Mouse (Mus musculus): ENCODE measurements around the gene Rtn4r. TPM values are rescaled to one million over a fixed set of nuclear protein-coding genes. Genes with fewer than 3 reads are reported as not detected.
A peak's percentile ranks its signal among the peaks of the same experiment; 100 is the strongest.
"Not testable (repeated sequence)": the region's sequence is repeated elsewhere in the genome, so short reads cannot be mapped to it uniquely, and the experiment has no call there.

The Rtn4r gene
- polyA plus RNA-seq, 1 experiment from 2014 or later, result 0.68 TPM

DNA sequence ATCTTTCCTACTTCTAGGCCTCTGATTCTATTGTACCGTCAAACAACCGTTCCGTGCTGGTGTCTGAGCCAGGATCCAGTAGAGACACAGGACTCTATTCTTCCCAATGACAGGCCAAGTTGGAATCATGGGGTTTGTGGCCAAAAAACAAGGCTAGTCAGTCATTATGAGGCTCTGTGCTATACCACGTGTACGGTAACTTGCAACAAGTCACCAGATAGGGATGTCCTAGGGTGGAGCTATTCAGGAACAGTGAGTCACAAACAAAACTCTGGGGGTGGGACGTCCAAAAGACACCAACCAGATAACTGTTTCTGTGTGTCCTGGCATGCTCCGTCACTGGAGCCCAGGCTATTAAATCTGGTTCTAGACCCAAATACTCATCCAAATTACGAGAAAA, 55.3 kb downstream of the Rtn4r start:
- 55% methylated on average over 8 of the region's 8 CpGs for WGBS (ENCODE audit: insufficient replicate concordance)
- H3K4me2 ChIP-seq, result no peak overlapping the region
- no peak overlapping the region for H3K9ac ChIP-seq
- no peaks in the 10 kb centered on the region for H3K9me3 ChIP-seq (replicated peaks)
- ATAC-seq, result no peak
- no peaks in the 10 kb centered on the region for H3K36me3 ChIP-seq
- peaks cover 14% of the 10 kb centered on the region; the same call in 1 of the 2 replicates for H3K27me3 ChIP-seq (replicated peaks)
- no peak overlapping the region for H3K4me3 ChIP-seq
- no peak overlapping the region for H3K27ac ChIP-seq
- 0 out of 2 replicates have a peak, but pooled peaks cover 8% of the 10 kb centered on the region for H3K4me1 ChIP-seq

DNA sequence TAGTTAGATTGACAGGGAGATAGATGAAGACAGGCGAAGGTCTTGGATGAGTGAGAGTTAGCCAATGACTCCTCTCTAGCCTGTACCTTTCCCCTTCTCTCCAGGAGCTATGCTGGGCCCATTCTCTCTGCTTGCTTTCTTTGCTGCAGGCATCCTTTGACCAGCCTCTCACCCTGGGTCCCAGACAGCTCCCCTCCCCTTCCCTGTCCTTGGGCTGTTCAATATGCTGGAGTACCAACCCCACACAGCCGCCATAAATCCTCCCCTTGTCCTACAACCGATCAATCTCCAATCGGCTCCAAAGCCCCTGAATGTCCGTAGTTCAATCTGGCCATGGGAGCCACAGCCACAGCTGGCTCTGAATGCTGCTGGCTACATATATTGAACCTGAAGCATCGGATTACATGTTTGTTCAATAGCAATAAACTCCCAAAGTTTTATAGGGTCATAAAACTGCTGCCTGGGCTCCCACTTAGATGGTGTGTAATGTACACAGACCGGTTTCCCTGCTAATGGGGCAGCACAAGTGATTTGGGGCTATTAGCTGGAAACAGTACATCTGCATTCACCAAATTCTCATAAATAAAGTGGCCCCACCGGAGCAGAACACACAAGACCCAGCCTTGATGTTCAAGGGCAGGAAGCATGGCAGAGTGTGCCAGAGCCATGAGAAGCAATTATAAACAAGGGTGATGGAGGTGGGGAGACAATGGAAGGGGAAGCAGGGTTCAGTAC, 58.4 kb downstream of the Rtn4r start:
- Histone ChIP-seq H3K27me3 (replicated peaks) (peaks cover 4% of the 10 kb centered on the region; the same call in 1 of the 2 replicates), H3K9me3 (replicated peaks) (no peaks in the 10 kb centered on the region), H3K27ac (no peak overlapping the region), H3K4me2 (no peak overlapping the region), H3K4me3 (no peak overlapping the region), H3K4me1 (no peaks in the 10 kb centered on the region), H3K9ac (no peak overlapping the region), H3K36me3 (no peaks in the 10 kb centered on the region)
- ATAC-seq, result no peak
- 68% methylated on average over 8 of the region's 8 CpGs for WGBS (ENCODE audit: insufficient replicate concordance)

GRCm38 (mm10) chr16:18186798-18187197, 59.4 kb downstream of the Rtn4r start:
- WGBS (ENCODE audit: insufficient replicate concordance), result 50% methylated on average over 4 of the region's 4 CpGs
- Histone ChIP-seq H3K4me1 (no peaks in the 10 kb centered on the region), H3K4me2 (no peak overlapping the region), H3K36me3 (no peaks in the 10 kb centered on the region), H3K27ac (no peak overlapping the region), H3K9me3 (replicated peaks) (no peaks in the 10 kb centered on the region), H3K4me3 (no peak overlapping the region), H3K27me3 (replicated peaks) (no peaks in the 10 kb centered on the region), H3K9ac (no peak overlapping the region)
- no peak for ATAC-seq

- 64% methylated on average over 3 of the region's 3 CpGs for whole genome bisulfite sequencing (ENCODE audit: insufficient replicate concordance)
- Histone ChIP-seq H3K36me3 (no peaks in the 10 kb centered on the region), H3K27me3 (replicated peaks) (no peaks in the 10 kb centered on the region)
Observed at GRCm38 (mm10) chr16:18187221-18187620, 59.8 kb downstream of the Rtn4r start.

GRCm38 (mm10) chr16:18191006-18191405, 63.6 kb downstream of the Rtn4r start:
- H3K36me3 ChIP-seq, result no peaks in the 10 kb centered on the region
- H3K9me3 ChIP-seq (replicated peaks), result no peaks in the 10 kb centered on the region
- no peak overlapping the region for H3K9ac ChIP-seq
- H3K27ac ChIP-seq, result no peak overlapping the region
- H3K4me3 ChIP-seq, result no peak overlapping the region
- no peak for ATAC-seq
- no peaks in the 10 kb centered on the region for H3K27me3 ChIP-seq (replicated peaks)
- H3K4me2 ChIP-seq, result no peak overlapping the region
- WGBS (ENCODE audit: insufficient replicate concordance), result 47% methylated on average over 2 of the region's 2 CpGs
- peaks cover 10% of the 10 kb centered on the region for H3K4me1 ChIP-seq

More at GRCm38 (mm10) chr16:18187221-18187620, 59.8 kb downstream of the Rtn4r start:
- no peak for ATAC-seq
- no peak overlapping the region for H3K9ac ChIP-seq
- no peaks in the 10 kb centered on the region for H3K9me3 ChIP-seq (replicated peaks)
- no peak overlapping the region for H3K4me2 ChIP-seq
- H3K4me1 ChIP-seq, result no peaks in the 10 kb centered on the region
- no peak overlapping the region for H3K27ac ChIP-seq
- no peak overlapping the region for H3K4me3 ChIP-seq

- no peaks in the 10 kb centered on the region for H3K36me3 ChIP-seq
- no peak overlapping the region for H3K27ac ChIP-seq
- H3K9ac ChIP-seq, result no peak overlapping the region
- no peaks in the 10 kb centered on the region for H3K9me3 ChIP-seq (replicated peaks)
- H3K4me2 ChIP-seq, result no peak overlapping the region
- peaks cover 10% of the 10 kb centered on the region for H3K4me1 ChIP-seq
- WGBS (ENCODE audit: insufficient replicate concordance), result 70% methylated on average over 15 of the region's 15 CpGs
- no peak overlapping the region for H3K4me3 ChIP-seq
- H3K27me3 ChIP-seq (replicated peaks), result 0 out of 2 replicates have a peak, but pooled peaks cover 5% of the 10 kb centered on the region
- ATAC-seq, result 0 out of 2 replicates have a peak, but pooled peaks have one; percentile 24
Observed at GRCm38 (mm10) chr16:18194208-18194985, 67.0 kb downstream of the Rtn4r start.

- WGBS (ENCODE audit: insufficient replicate concordance), result 47% methylated on average over 5 of the region's 5 CpGs
- no peak for ATAC-seq
- Histone ChIP-seq H3K4me3 (no peak overlapping the region), H3K9me3 (replicated peaks) (no peaks in the 10 kb centered on the region), H3K27ac (no peak overlapping the region), H3K9ac (no peak overlapping the region), H3K27me3 (replicated peaks) (0 out of 2 replicates have a peak, but pooled peaks cover 5% of the 10 kb centered on the region), H3K4me1 (peaks cover 10% of the 10 kb centered on the region), H3K36me3 (no peaks in the 10 kb centered on the region), H3K4me2 (no peak overlapping the region)
Observed at GRCm38 (mm10) chr16:18195068-18195467, 67.6 kb downstream of the Rtn4r start.

DNA sequence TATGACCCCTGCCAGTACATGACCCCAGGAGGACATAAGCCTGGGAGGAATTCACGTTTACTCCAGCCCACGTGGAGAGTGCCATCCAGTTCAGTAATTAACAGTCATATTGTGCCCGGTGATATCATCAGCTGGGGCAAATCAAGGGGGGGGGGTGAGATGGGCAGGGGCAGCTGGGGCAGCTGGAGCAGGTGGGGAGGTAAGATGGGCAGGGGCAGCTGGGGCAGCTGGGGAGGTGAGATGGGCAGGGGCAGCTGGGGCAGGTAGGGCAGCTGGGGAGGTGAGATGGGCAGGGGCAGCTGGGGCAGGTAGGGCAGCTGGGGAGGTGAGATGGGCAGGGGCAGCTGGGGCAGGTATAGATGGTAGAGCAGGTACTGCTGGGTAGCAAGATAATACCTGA, 68.1 kb downstream of the Rtn4r start:
- not testable (repeated sequence) for H3K4me3 ChIP-seq; H3K4me1 ChIP-seq; H3K9me3 ChIP-seq (replicated peaks); H3K9ac ChIP-seq; H3K27ac ChIP-seq; H3K4me2 ChIP-seq; ATAC-seq; H3K27me3 ChIP-seq (replicated peaks); H3K36me3 ChIP-seq
- 57% methylated on average over 3 of the region's 3 CpGs for WGBS (ENCODE audit: insufficient replicate concordance)

DNA sequence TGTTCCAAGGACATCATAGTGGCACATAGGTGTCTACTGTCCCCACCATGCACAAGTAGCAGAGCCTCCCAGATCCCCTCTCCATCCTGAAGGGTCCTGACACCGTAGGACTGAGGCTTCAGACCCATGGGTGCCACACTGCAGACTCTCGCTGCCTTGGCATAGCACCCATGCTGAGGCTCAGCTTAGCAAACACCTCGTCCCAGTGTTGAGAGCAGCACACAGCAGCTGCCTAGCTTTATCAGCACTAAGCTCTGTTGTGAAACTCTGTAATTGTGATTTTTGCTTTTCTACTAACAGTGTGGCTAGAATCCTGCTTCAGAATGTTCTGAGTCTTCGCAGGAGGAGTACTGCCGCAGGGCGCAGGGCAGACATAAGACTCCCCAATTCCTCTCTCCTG, 70.4 kb downstream of the Rtn4r start:
- Histone ChIP-seq H3K4me2 (no peak overlapping the region), H3K9me3 (replicated peaks) (no peaks in the 10 kb centered on the region), H3K27ac (no peak overlapping the region), H3K9ac (no peak overlapping the region), H3K4me1 (peaks cover 10% of the 10 kb centered on the region), H3K36me3 (no peaks in the 10 kb centered on the region), H3K27me3 (replicated peaks) (0 out of 2 replicates have a peak, but pooled peaks cover 5% of the 10 kb centered on the region), H3K4me3 (no peak overlapping the region)
- no peak for ATAC-seq
- WGBS (ENCODE audit: insufficient replicate concordance), result 66% methylated on average over 6 of the region's 6 CpGs

DNA sequence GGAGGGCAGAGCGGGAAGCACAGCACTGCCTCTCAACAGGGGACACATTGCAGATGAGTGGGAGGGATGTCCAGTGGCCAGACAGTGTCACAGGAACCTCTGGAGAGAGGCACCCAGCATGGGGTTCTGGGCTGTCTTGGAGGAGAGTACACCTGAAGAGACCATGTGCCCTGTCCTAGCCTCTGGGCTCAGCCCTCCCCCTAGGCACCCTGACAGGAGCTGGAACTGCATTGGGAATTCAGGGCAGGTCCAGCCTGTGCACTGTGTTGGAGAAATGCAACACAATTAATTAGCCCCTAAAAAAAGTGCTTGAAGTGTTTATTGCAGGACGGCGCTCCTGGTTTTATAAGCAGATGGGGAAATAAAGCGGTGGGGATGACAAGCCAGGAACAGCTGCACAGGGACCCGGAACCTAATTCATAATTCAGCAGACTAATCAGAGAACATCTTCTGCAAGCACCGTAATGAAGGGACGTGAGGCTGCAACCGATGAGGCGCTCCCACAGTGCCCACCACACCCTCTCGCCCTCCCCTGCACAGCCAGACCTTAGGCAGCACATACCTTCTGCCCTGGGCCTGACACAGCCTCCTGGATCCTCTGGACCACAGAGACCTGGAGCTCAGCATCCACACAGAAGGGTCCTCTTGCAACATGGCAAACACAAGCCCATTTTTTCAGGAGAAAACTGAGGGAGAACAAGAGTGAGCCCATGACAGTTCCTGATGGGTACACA, 71.1 kb downstream of the Rtn4r start:
- Histone ChIP-seq H3K4me3 (no peak overlapping the region), H3K27me3 (replicated peaks) (0 out of 2 replicates have a peak, but pooled peaks cover 5% of the 10 kb centered on the region), H3K27ac (no peak overlapping the region), H3K36me3 (no peaks in the 10 kb centered on the region), H3K4me1 (peaks cover 10% of the 10 kb centered on the region), H3K9me3 (replicated peaks) (no peaks in the 10 kb centered on the region), H3K9ac (no peak overlapping the region), H3K4me2 (no peak overlapping the region)
- ATAC-seq, result no peak
- WGBS (ENCODE audit: insufficient replicate concordance), result 77% methylated on average over 10 of the region's 10 CpGs

DNA sequence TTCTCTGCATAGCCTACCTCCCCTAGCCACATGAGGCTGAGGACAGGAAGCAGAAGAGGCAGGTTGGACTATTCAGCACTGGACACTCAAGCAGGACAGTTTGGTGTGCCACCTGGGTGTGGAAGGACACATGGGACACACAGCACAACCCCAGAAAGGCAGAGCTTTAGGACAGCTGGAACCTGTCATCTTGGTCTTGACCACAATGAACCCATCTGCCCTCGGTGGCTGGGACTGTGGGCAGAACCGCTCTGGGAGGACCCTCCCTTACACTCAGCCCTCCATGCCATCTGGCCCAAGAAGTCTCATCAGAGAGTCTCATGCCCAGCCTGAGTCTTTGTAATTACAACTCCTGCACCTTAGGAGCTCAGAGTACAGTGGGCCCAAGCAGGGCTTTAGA, 72.6 kb downstream of the Rtn4r start:
- 67% methylated on average over 2 of the region's 2 CpGs for WGBS (ENCODE audit: insufficient replicate concordance)

More for the DNA sequence above, 72.6 kb downstream of the Rtn4r start:
- Histone ChIP-seq H3K4me3 (no peak overlapping the region), H3K27ac (no peak overlapping the region), H3K27me3 (replicated peaks) (0 out of 2 replicates have a peak, but pooled peaks cover 11% of the 10 kb centered on the region), H3K9me3 (replicated peaks) (no peaks in the 10 kb centered on the region), H3K9ac (no peak overlapping the region), H3K4me1 (peaks cover 2% of the 10 kb centered on the region; the same call in 1 of the 2 replicates), H3K4me2 (no peak overlapping the region), H3K36me3 (no peaks in the 10 kb centered on the region)
- ATAC-seq, result no peak
